Mouse (Mus musculus): ENCODE results near the gene Chmp1a.

DNA sequence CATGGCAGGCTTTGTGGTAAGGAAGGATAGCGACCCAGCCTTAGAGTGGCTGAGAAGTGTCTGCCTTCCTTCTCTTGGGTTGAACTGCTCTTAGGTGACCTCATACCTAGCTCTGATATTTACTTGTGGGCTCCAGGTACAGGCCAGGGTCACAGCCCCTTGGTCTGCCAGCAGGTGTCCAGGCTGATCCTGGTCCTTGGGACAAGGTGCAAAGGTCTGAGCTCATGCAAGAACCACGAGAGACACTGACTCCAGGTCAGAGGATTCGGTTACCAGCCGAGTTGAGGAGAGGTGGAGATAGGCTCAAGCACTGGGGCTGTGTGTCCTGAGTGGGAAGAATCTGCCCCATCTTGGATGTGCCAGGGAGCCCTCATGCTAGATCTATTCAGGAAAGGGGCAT lies 31.8 kb upstream of the Chmp1a start:
- TF ChIP-seq CTCF (IDR thresholded peaks at IDR 0.05; ENCODE audit: low read depth, low read length) (no peak), POLR2A (IDR thresholded peaks at IDR 0.05; ENCODE audit: extremely low read depth, insufficient read depth, low read length) (peak; percentile 40; the same call in 1 of the 2 replicates)

Data from liver, adult 2 months (tissue).